Mouse (Mus musculus) small intestine, adult 2 months (tissue): ENCODE measurements around the gene Gpr137b. TPM values are rescaled to one million over a fixed set of nuclear protein-coding genes. Genes with fewer than 3 reads are reported as not detected.
"Not testable (repeated sequence)": the region's sequence is repeated elsewhere in the genome, so short reads cannot be mapped to it uniquely, and the experiment has no call there.

Source experiments
- H3K27ac ChIP-seq: fragments of 200-500 bp; 2 replicates; pipeline ENCODE4 v1.5.1; 2012; ENCODE audit warnings: low read depth, low read length, control low read depth, inconsistent platforms; ENCODE audit not compliant: insufficient read depth
- H3K27me3 ChIP-seq: fragments of 200-500 bp; 2 replicates; pipeline ENCODE4 v1.6.1; 2012; ENCODE audit warnings: mild to moderate bottlenecking, moderate library complexity, low read length, inconsistent platforms; ENCODE audit not compliant: control insufficient read depth, insufficient read depth
- H3K36me3 ChIP-seq: fragments of 200-500 bp; 2 replicates; pipeline ENCODE4 v1.6.1; 2012; ENCODE audit warnings: mild to moderate bottlenecking, low read length, control low read depth, inconsistent platforms; ENCODE audit not compliant: control insufficient read depth, insufficient read depth
- H3K4me1 ChIP-seq: fragments of 200-500 bp; 2 replicates; pipeline ENCODE4 v1.6.1; 2012; ENCODE audit warnings: low read length, inconsistent platforms, mixed read lengths; ENCODE audit not compliant: control insufficient read depth, insufficient read depth, insufficient read length
- H3K4me3 ChIP-seq: fragments of 200-500 bp; 2 replicates; pipeline ENCODE4 v1.5.1; 2012; ENCODE audit warnings: low read depth, mild to moderate bottlenecking, control low read depth, inconsistent platforms, low read length, moderate library complexity
- CTCF ChIP-seq: fragments of 200-500 bp; IDR thresholded peaks from 2 replicates; pipeline ENCODE4 v1.5.1; 2012; ENCODE audit warnings: low read depth, mild to moderate bottlenecking, control low read depth, inconsistent platforms, low read length, moderate library complexity, mixed read lengths; ENCODE audit not compliant: insufficient replicate concordance, insufficient read length; ENCODE audit errors: extremely low read depth
- POLR2A ChIP-seq: fragments of 200-500 bp; IDR thresholded peaks from 2 replicates; pipeline ENCODE4 v1.6.1; 2012; ENCODE audit warnings: low read depth, mild to moderate bottlenecking, control low read depth, inconsistent platforms, low read length, moderate library complexity
- WGBS: fragments of 180-500 bp; shearing (Covaris S2); methylation state at CpG from one replicate; pipeline ENCODE4 v1.1.7; 2018; 5-methylcytosine and 5-hydroxymethylcytosine counted together
- polyA plus RNA-seq: library from polyadenylated mRNA; depleted of rRNA; stranded (reverse); fragments of >200 nt; gene quantifications from 2 replicates; pipeline ENCODE4 v1.2.3, GENCODE M21; 2012; rRNA removed

Gpr137b gene
- polyA plus RNA-seq, 1 experiment, result 6.5 TPM

- no peaks in the 10 kb centered on the region for H3K36me3 ChIP-seq
- no peak overlapping the region for H3K4me3 ChIP-seq
- no peaks in the 10 kb centered on the region for H3K27me3 ChIP-seq
- no peaks in the 10 kb centered on the region for H3K4me1 ChIP-seq
- no peak for TF ChIP-seq POLR2A
- peak; percentile 26; the same call in 1 of the 2 replicates for TF ChIP-seq CTCF
- WGBS, result 65% methylated on average over 4 of the region's 4 CpGs
- no peak overlapping the region for H3K27ac ChIP-seq
Observed at GRCm38 (mm10) chr13:13349288-13349687, 44.5 kb downstream of the Gpr137b start.

GRCm38 (mm10) chr13:13347634-13348412, 46.0 kb downstream of the Gpr137b start:
- H3K27ac ChIP-seq, H3K4me3 ChIP-seq, H3K36me3 ChIP-seq, H3K4me1 ChIP-seq, H3K27me3 ChIP-seq: not testable (repeated sequence)
- 29% methylated on average over 12 of the region's 12 CpGs for WGBS

GRCm38 (mm10) chr13:13337361-13337760, 56.5 kb downstream of the Gpr137b start:
- not testable (repeated sequence) for H3K4me3 ChIP-seq, H3K27ac ChIP-seq, H3K36me3 ChIP-seq, H3K27me3 ChIP-seq, H3K4me1 ChIP-seq
- 78% methylated on average over 8 of the region's 8 CpGs for WGBS

GRCm38 (mm10) chr13:13328876-13329275, 64.9 kb downstream of the Gpr137b start:
- 6% methylated on average over 2 of the region's 2 CpGs for WGBS
- no peaks in the 10 kb centered on the region for H3K4me1 ChIP-seq
- H3K36me3 ChIP-seq, result no peaks in the 10 kb centered on the region
- TF ChIP-seq CTCF (peak; percentile 56; the same call in 1 of the 2 replicates), POLR2A (no peak)
- no peaks in the 10 kb centered on the region for H3K27me3 ChIP-seq
- no peak overlapping the region for H3K27ac ChIP-seq
- no peak overlapping the region for H3K4me3 ChIP-seq

Other genes starting within 250 kb of the Gpr137b start
- gene Prl2c5, start 211.3 kb downstream of the Gpr137b start, polyA plus RNA-seq, result not detected in 2 replicates
- 21.1 and 26.2 TPM in 2 replicates for gene Nid1, start 43.5 kb upstream of the Gpr137b start, polyA plus RNA-seq
- 1.6 and 2.5 TPM in 2 replicates for gene Lyst, start 196.4 kb upstream of the Gpr137b start, polyA plus RNA-seq